Mouse (Mus musculus) left cerebral cortex, postnatal 4 days (tissue): Measurements from ENCODE around the gene Zfp119b. TPM values are rescaled to one million over a fixed set of nuclear protein-coding genes. Genes with fewer than 3 reads are reported as not detected.

Source experiments
- DNase-seq: peaks from one replicate; pipeline ENCODE4 v3.0.0-alpha.2; 2022
- intact Hi-C: fragments of 180-260 bp; cut with DNase I; formaldehyde crosslinking; loops from one replicate; pipeline ENCODE4 v1.15.1; 2025
- total RNA-seq, 2 experiments: library from RNA; stranded (reverse); gene quantifications; 2 replicates each; pipeline ENCODE4 v1.2.3; 2021

The Zfp119b gene
- 1 to 10 TPM; 4.4 to 5.7 TPM for total RNA-seq

DNA sequence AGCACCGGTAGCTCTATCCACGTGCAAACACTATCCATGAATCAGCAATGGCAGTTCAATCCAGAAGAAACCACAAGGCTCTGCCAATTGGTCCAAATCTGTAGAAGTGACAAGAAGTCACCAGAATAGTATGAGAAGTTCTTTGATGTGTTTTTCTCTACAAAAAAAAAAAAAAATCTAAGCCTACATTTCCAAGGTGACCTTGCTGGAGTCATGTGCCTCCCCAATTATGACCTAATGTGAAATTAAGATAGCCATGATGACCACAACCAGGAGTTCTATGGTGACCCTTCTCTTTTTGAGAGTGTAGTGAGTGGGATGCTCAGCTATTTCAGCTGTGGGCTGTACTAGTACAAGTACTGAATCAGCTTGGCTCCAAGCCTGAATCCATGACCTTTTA, at the start of gene Zfp119b:
Gene Zfp119b (minus strand): TSS at position 101 of the 400 bp plus-strand sequence.
- intact Hi-C loops: no loop called here
- DNase-seq: no peak

GRCm38 (mm10) chr17:55996007-55996406, 46.7 kb upstream of the Zfp119b start:
- intact Hi-C loops: no loop called here
- no peak for DNase-seq

GRCm38 (mm10) chr17:55990278-55990898, 41.1 kb upstream of the Zfp119b start:
- intact Hi-C loops: no loop called here
- no peak for DNase-seq

- DNase-seq: peak; percentile 90
- intact Hi-C loops: no loop called here
These were observed 37.0 kb upstream of the Zfp119b start, which contains the start of gene Fsd1 for GRCm38 (mm10) chr17:55986030-55986961. Gene Fsd1, plus strand, starts transcription at chr17:55986509.

DNA sequence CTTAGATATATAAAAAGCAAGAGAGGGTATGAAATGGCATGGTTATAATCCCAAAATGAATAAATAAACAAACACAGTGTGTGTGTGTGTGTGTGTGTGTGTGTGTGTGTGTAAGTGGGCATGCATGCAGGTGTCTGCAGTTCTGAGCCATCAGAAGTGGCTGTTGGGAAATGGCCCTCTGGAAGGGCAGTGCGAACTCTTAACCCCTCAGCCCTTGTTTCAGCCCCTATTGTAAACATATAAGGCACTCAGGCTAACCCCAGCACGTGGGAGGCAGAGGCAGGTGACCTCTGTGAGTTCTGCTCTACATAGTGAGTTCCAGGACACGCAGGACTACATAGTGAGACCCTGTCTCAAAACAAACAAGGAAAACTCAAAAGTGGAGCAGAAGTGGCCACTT, 28.0 kb upstream of the Zfp119b start:
- intact Hi-C loops: no loop called here
- no peak for DNase-seq

DNA sequence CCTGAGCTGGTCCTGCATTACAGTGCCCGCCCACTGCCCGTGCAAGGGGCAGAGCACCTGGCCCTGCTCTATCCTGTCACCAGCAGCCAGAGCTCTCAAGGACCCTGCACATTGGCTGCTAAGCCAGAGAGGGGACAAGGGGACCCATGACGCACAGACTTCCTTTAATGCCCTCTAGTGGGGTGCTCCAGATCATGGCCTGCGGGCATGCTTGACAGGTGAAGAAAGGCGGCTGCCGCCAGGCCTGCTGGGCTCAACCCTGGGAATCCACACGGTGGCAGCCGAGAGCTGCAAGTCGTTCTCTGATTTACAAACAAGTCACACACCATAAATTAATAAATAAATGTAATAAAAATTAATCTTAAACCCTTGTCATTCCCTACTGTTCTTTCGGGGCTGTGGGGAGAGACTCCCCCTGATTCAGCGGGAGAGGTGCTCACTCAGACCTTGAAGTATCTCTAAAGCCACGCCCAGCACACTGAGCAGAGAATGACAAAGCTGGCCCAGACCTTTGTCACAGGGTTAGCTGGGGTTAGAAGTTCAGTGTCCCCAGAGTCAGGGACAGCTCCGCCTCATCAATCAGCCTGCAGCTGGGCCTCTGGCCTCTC, 27.1 kb upstream of the Zfp119b start:
- peak; percentile 84 for DNase-seq
- intact Hi-C loops: no loop called here

DNA sequence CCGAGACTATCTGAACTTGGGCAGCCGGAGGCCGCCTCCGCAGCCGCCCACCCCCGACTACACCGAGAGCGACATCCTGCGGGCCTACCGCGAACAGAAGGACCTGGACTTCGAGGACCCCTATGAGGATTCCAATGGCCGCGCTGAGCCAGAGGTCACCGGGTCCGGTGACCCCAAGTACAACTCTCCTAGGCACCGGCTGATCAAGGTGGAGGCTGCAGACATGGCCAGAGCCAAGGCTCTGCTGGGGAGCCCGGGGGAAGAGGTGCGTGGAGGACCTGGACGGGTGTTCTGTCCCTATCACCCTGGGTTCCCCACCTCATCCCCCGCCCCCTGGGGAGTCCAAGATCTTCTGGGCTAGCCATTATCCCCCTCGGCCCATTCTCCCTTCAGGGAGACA, 22.2 kb upstream of the Zfp119b start:
- intact Hi-C loops: no loop called here
- no peak for DNase-seq

DNA sequence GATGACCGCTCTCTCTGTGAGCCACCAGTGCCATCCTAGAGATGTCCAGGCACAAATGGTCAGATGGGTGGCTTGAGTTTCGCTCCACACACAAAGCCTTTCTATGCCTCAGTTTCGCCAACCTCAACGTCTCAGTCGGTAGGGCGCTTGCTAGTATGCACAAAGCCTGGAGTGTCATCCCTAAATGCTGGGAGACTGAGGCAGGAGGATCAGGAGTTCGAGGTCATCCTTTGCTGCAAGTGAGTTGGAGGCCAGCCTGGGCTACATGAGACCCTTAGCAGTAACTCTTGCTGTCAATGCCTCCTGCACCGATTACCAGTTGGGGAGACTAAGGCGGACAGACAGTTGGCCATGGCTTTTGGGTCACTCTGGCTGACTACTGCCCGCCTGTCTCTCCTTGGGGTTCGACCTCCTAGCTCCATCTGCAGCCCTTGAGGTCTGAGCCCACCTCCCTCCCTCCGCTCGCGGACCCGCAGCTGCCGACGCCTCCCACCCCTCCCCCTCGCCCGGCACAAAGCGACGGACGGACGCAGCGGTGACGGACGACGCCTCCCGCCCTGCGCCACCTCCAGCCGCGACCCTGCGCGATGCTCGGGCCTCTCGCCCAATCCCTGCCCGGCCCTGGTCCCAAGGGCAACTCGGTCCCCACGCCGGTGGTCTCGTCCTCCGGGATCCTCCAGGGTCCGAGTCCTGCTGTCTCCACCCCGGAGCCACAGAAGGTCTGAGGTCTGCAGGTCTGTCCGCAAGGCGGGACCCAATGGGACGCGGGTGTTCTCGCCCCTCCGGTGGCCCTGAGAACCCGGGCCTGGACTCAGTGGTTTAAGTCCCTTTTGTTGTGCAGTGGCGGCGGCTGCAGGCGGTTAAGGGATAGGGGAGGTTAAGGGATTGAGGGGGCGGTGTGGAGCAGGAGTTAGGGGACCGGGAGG, 20.9 kb upstream of the Zfp119b start, which contains the start of gene Shd:
Gene Shd (plus strand): TSS at position 502 of the 926 bp plus-strand sequence.
- peak; percentile 80 for DNase-seq
- intact Hi-C loops: no loop called here

- peak; percentile 88 for DNase-seq
- intact Hi-C loops: no loop called here
These were observed 20.3 kb upstream of the Zfp119b start for GRCm38 (mm10) chr17:55969560-55969959.

DNA sequence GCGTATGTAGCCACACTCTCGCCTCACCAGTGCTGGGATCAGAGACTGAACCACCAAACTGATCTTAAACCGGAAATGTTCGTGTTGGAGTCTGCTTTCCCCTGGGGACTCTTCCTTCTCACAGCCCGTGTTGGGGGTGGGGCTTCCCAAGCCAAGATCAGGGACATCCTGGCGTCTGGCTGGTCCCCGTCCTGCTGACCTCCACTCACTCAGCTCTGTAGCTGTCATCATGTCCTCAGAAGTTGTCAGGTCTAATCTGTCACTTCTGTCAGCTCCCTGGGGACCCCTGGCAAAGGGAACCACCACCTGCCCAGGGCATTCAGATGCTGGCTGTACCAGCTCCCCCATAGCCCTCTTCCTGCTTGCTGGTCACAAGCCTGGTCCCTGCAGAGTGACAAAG, 18.9 kb upstream of the Zfp119b start:
- intact Hi-C loops: no loop called here
- DNase-seq: peak; percentile 52

- intact Hi-C loops: no loop called here
- no peak for DNase-seq
These were observed 17.9 kb upstream of the Zfp119b start for GRCm38 (mm10) chr17:55967186-55967585.

DNA sequence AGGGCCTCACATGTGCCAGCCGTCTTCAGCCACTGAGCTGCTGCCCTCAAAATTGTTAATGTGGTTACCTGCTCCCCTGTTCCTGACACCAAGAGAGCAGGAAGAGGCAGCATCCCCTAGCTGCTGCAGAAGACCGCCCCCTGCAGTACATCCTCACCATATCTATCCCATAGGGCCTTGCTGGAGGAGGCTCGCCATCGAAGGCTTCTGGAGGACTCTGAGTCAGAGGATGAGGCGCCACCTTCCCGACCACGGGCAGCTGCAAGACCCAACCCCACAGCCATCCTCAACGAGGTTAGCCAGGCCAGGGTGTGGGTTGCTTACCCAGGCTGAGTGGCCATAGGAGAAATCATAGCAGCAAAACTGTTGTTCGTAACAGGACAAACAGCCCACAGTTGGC, 15.7 kb upstream of the Zfp119b start:
- intact Hi-C loops: no loop called here
- DNase-seq: no peak

GRCm38 (mm10) chr17:55964496-55964895, 15.2 kb upstream of the Zfp119b start:
- intact Hi-C loops: no loop called here

DNA sequence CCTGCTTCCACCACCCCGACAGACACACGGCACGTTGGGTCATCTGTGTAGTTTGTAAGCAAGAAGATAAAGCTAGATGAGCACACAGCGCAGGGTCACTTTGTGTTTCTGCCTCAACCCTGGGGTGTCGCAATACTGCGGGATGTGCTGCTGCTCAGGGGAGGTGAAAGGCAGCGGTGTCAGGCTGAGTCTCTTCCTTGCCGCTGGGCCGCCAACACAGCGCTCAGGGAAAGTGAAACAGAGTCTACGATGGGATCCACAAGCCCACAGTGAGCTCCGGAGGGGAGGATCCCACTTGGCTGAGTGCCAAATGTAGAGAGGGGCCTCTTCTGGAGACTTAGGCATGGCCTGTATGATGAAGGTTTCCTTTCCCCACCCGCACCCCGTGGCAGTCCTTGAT, 13.9 kb upstream of the Zfp119b start:
- no peak for DNase-seq
- intact Hi-C loops: no loop called here

More at GRCm38 (mm10) chr17:55964496-55964895, 15.2 kb upstream of the Zfp119b start:
- no peak for DNase-seq

DNA sequence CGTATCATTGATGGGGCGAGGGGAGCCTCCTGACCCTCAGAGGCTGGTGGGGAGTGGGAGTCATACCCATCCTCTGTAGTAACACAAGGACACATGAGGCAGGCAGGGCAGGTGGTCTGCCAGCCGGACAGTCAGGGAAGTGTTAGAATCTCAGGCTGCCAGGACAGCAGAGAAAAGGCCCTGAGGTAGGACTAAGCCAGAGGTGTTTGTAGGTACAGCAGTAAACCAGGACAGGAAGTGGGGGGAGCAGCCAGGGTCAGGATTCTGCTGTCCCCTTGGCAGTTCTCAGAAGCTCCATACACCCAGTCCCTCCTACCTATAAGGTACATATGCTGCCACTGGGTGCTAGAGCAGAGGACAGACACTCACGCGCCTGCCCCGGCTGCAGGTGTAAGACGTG, 12.3 kb upstream of the Zfp119b start:
- intact Hi-C loops: no loop called here
- no peak for DNase-seq

GRCm38 (mm10) chr17:55960791-55961190, 11.5 kb upstream of the Zfp119b start:
- DNase-seq: no peak
- intact Hi-C loops: no loop called here

DNA sequence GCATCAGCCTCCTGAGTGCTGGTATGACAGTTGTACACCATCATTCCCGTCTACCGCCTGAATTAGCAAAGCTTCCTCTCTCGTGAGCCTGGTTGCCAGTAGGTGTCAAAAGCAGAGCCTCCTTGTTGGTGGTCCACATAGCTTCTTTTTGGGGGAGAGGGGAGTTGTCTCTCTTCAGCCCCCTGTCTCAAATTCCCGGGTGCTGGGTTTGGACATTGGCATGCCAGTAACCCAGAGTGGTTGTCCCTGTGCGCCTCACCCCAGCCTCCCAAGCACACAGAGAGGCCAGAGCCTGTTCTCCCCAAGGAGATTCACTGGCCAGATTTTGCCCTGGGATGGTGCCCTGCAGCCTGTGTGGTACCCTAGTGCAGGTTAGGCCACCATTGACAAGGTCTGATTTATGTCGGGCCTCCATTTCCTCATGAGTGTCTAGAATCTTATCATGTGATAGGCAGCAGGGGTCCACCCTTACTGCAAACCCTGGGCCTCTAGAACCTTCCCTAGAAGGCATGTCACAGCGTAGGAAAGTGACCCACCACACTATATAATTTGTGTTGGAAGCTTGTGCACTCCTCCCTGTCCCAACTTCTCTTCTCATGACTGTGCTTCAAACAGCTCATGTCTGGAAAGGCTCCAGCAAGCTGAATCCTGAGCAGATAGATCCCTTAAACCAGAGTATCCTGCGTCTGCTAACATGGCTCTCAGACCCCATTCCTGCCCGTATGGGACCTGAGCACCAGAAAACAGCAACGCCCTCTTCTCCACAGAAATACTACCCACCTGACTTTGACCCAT, 10.8 kb upstream of the Zfp119b start:
- no peak for DNase-seq

DNA sequence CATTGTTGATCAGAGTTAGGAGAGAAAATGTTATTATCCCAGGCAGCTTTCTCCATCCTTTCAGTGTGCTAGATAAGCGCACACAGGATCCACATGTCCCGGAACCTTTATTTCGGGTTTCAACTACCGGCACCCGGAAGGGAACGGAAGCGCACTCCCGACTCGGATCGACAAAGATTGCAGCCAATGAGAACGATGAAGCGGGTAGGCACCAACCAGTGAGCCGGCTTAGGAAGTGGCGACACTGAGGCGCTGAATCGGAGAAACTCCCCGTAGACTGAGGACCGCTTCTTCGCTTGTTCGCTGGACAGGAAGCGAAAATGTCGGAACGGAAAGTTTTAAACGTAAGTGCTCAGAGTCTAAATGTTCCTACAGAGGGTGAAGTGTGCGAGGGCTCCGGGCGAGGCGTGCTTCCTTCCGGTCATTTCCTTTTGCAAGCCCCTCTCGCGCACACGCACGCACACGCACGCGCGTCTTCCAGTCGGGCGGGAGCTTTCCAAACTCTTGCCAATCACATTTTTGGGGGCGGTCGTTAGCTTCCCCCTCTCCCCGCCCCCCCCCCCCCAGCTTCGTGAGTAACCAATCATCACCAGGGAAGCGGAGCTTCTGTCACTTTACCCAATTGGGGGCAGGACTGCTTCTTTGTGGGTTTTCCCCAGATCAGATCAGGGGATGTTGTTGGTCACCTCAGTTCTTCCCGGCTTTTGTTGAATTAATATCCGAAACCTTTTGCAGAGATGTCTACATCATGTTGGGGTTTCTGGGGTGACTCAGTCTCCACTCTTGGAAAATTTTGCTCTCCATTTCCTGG, 9.8 kb upstream of the Zfp119b start, which contains the start of gene Yju2:
Gene Yju2 (plus strand): TSS at position 182 of the 811 bp plus-strand sequence.
- DNase-seq: peak; percentile 91
- intact Hi-C loops: no loop called here

More for the DNA sequence above, 10.8 kb upstream of the Zfp119b start:
- intact Hi-C loops: no loop called here

- intact Hi-C loops: no loop called here
- DNase-seq: no peak
These were observed 9.2 kb upstream of the Zfp119b start for GRCm38 (mm10) chr17:55958584-55958886.
